In genomic region chr16:84783279-84783678, GRCm38 (mm10) we compare ENCODE assay signal across 1 mouse cellular context.
A peak's percentile ranks its signal among the peaks of the same experiment; 100 is the strongest.
TF ChIP-seq lines count a peak whose summit lies in the region.

No protein-coding gene starts in this region.

TF ChIP-seq in CH12.LX, 34 proteins besides CTCF, POLR2A, EP300 and RAD21 (continued from another document):
- TF ChIP-seq MAZ (IDR thresholded peaks at IDR 0.05; ENCODE audit: low read depth, low read length), result no peak
- TF ChIP-seq SMC3 (IDR thresholded peaks at IDR 0.05; ENCODE audit: low read depth, low read length), result no peak
- no peak for TF ChIP-seq ZMIZ1 (IDR thresholded peaks at IDR 0.05; ENCODE audit: low read depth, low read length)
- TF ChIP-seq GABPA (IDR thresholded peaks at IDR 0.05; ENCODE audit: insufficient replicate concordance, low read depth, low read length), result no peak
- TF ChIP-seq NRF1 (IDR thresholded peaks at IDR 0.05; ENCODE audit: low read depth, low read length), result no peak
- TF ChIP-seq SIN3A (IDR thresholded peaks at IDR 0.05; ENCODE audit: low read length), result no peak
- TF ChIP-seq ZKSCAN1 (IDR thresholded peaks at IDR 0.05; ENCODE audit: borderline replicate concordance, low read depth, low read length), result no peak
- TF ChIP-seq ETS1 (conservative IDR thresholded peaks at IDR 0.05; ENCODE audit: low read depth, low read length), result peak; percentile 31; the same call in 1 of the 2 replicates
- peak; percentile 16; the same call in 1 of the 2 replicates for TF ChIP-seq IRF4 (IDR thresholded peaks at IDR 0.05; ENCODE audit: low read depth, low read length)
- no peak for TF ChIP-seq CHD2 (IDR thresholded peaks at IDR 0.05; ENCODE audit: low read length)
- 0 out of 2 replicates have a peak, but pooled peaks have one; percentile 22 for TF ChIP-seq MYC (IDR thresholded peaks at IDR 0.05; ENCODE audit: low read depth, low read length)
- TF ChIP-seq TCF12 (IDR thresholded peaks at IDR 0.05; ENCODE audit: low read depth, low read length), result no peak
- TF ChIP-seq CHD1 (IDR thresholded peaks at IDR 0.05; ENCODE audit: low read depth, low read length), result no peak
- TF ChIP-seq ELF1 (IDR thresholded peaks at IDR 0.05; ENCODE audit: low read depth, low read length), result peak; percentile 15; the same call in 1 of the 2 replicates
- TF ChIP-seq USF1 (IDR thresholded peaks at IDR 0.05; ENCODE audit: low read depth, low read length), result no peak
- no peak for TF ChIP-seq E2F4 (IDR thresholded peaks at IDR 0.05; ENCODE audit: insufficient replicate concordance, low read depth, low read length)
- no peak for TF ChIP-seq MXI1 (IDR thresholded peaks at IDR 0.05; ENCODE audit: low read depth, low read length)
- TF ChIP-seq BHLHE40 (IDR thresholded peaks at IDR 0.05; ENCODE audit: low read depth, low read length), result no peak
- no peak for TF ChIP-seq JUND (conservative IDR thresholded peaks at IDR 0.05; ENCODE audit: low read depth, low read length)
- no peak for TF ChIP-seq UBTF (IDR thresholded peaks at IDR 0.05; ENCODE audit: low read depth, low read length)
- TF ChIP-seq NELFE (IDR thresholded peaks at IDR 0.05; ENCODE audit: low read depth, low read length), result no peak
